Mouse (Mus musculus): ENCODE results near the gene Loxl1.
A peak's percentile ranks its signal among the peaks of the same experiment; 100 is the strongest.

The Loxl1 gene

GRCm38 (mm10) chr9:58312944-58313359 is at the start of gene Loxl1:
Loxl1 (minus strand) TSS chr9:58313186.
- peak; percentile 78 for DNase-seq (ENCODE audit: extremely low spot score)

GRCm38 (mm10) chr9:58361956-58362355 is 49.0 kb upstream of the Loxl1 start:
- no peak for DNase-seq (ENCODE audit: extremely low spot score)

GRCm38 (mm10) chr9:58361373-58361772 is 48.4 kb upstream of the Loxl1 start:
- no peak for DNase-seq (ENCODE audit: extremely low spot score)

- no peak for DNase-seq (ENCODE audit: extremely low spot score)
These were observed 42.5 kb upstream of the Loxl1 start for GRCm38 (mm10) chr9:58355262-58356050.

- DNase-seq (ENCODE audit: extremely low spot score): no peak
These were observed 41.7 kb upstream of the Loxl1 start for GRCm38 (mm10) chr9:58354701-58355100.

- no peak for DNase-seq (ENCODE audit: extremely low spot score)
These were observed 40.2 kb upstream of the Loxl1 start for GRCm38 (mm10) chr9:58353224-58353623.

- DNase-seq (ENCODE audit: extremely low spot score): no peak
These were observed 34.8 kb upstream of the Loxl1 start for GRCm38 (mm10) chr9:58347795-58348194.

GRCm38 (mm10) chr9:58346498-58346897 is 33.5 kb upstream of the Loxl1 start:
- peak; percentile 56 for DNase-seq (ENCODE audit: extremely low spot score)

- no peak for DNase-seq (ENCODE audit: extremely low spot score)
These were observed 33.0 kb upstream of the Loxl1 start for GRCm38 (mm10) chr9:58345963-58346362.

- no peak for DNase-seq (ENCODE audit: extremely low spot score)
These were observed 28.8 kb upstream of the Loxl1 start for GRCm38 (mm10) chr9:58341795-58342194.

- DNase-seq (ENCODE audit: extremely low spot score): no peak
These were observed 23.8 kb upstream of the Loxl1 start for GRCm38 (mm10) chr9:58336650-58337281.

- DNase-seq (ENCODE audit: extremely low spot score): no peak
These were observed 18.3 kb upstream of the Loxl1 start for GRCm38 (mm10) chr9:58331276-58331675.

GRCm38 (mm10) chr9:58330293-58330692 is 17.3 kb upstream of the Loxl1 start:
- DNase-seq (ENCODE audit: extremely low spot score): no peak

- DNase-seq (ENCODE audit: extremely low spot score): no peak
These were observed 14.4 kb upstream of the Loxl1 start for GRCm38 (mm10) chr9:58327382-58327781.

GRCm38 (mm10) chr9:58326477-58327180 is 13.6 kb upstream of the Loxl1 start:
- no peak for DNase-seq (ENCODE audit: extremely low spot score)

GRCm38 (mm10) chr9:58321681-58322080 is 8.7 kb upstream of the Loxl1 start:
- DNase-seq (ENCODE audit: extremely low spot score): no peak

GRCm38 (mm10) chr9:58318317-58318716 is 5.3 kb upstream of the Loxl1 start:
- DNase-seq (ENCODE audit: extremely low spot score): no peak

- no peak for DNase-seq (ENCODE audit: extremely low spot score)
These were observed 4.4 kb upstream of the Loxl1 start for GRCm38 (mm10) chr9:58317381-58317780.

GRCm38 (mm10) chr9:58316784-58317183 is 3.8 kb upstream of the Loxl1 start:
- DNase-seq (ENCODE audit: extremely low spot score): no peak

GRCm38 (mm10) chr9:58315850-58316249 is 2.9 kb upstream of the Loxl1 start:
- DNase-seq (ENCODE audit: extremely low spot score): no peak

- no peak for DNase-seq (ENCODE audit: extremely low spot score)
These were observed 1.8 kb upstream of the Loxl1 start for GRCm38 (mm10) chr9:58314682-58315360.
